Mouse (Mus musculus) right cerebral cortex, postnatal 14 days (tissue): ENCODE measurements at regions not wholly inside any gene's neighbourhood (a gene's known extent, or its start where the extent isn't known, plus 50 kb on each side); places are given as distances from the start of the nearest gene placed in this dataset.

Source experiments
- DNase-seq: peaks from one replicate; pipeline ENCODE4 v3.0.0; 2022

GRCm38 (mm10) chr15:70920138-70920537, 2914.2 kb upstream of the Gm6569 start:
- DNase-seq: no peak

- peak; percentile 70 for DNase-seq
Measured at GRCm38 (mm10) chr15:70920862-70921261, 2913.5 kb upstream of the Gm6569 start.
